Comparison of ENCODE assay signal across 8 mouse cellular contexts in the genomic region with DNA sequence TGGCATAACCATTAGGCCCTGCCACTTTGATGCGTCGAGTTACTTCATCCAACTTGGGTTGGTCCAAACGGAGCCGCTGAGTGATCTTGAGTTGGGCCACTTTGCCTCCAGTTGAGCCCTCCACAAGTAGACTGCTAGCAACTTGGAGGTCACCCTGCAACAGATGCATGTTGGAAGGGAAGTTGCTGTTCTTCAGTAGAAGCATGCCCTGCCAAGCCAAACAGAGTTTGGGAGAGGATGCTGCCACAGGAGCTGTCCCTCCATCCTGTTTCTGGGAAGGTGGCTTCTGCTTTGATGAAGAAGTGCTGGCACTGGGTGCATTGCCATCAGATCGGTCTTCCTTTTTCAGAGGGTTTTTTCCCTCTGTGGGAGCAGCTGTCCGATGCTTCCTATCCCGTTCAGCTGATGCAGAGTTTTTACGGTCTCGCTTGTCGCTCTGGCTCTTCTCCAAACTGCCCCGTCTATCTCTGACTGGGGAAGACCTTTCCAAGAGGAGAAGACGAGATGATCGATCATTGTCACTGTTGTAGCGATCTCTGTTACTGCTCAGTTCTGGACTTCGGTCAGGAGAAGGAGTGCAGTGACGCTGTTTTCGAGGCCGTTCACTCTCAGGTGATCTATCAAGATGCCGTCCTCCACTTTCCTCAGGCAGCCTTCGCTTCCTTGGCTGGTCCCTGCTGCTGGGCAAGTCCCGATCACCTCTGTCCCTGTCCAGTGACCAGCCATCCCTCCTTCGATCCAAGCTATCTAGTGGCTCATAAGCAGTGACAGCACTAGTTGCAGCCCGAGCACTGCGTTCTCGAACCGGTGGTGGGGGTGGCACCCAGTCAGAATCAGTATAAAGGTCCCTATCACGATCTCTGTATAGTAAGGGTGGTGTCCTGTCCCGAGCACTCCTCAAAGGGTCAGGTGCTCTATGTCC. TPM values are rescaled to one million over a fixed set of nuclear protein-coding genes. Genes with fewer than 3 reads are reported as not detected.
DNase-seq lines count a peak whose midpoint lies in the region; ATAC-seq and TF ChIP-seq lines count a peak whose summit lies in the region.

No protein-coding gene starts in this region.

- no peak for TF ChIP-seq CTCF in forebrain, postnatal 0 days (IDR thresholded peaks at IDR 0.05; ENCODE audit: low read depth)
- no peak for TF ChIP-seq CTCF in kidney, adult 2 months (conservative IDR thresholded peaks at IDR 0.05; ENCODE audit: insufficient read depth, insufficient read length, low read depth, low read length)

- H3K9ac ChIP-seq in forebrain, postnatal 0 days: no peak overlapping the region
- no peak overlapping the region for H3K9ac ChIP-seq in midbrain, embryonic 15.5 days

- DNase-seq in layer of hippocampus, adult 11-12 months (ENCODE audit: low spot score): peak; percentile 6
- no peak for DNase-seq in layer of hippocampus, adult 9-10 months (ENCODE audit: low spot score)
- DNase-seq in adrenal gland, postnatal 36 days: peak; percentile 39 to 58
- no peak for DNase-seq in forebrain, postnatal 0 days
- DNase-seq in kidney, adult 2 months: peak; percentile 40
- DNase-seq in right cerebral cortex, adult 18-20 months: no peak

- no peaks in the 10 kb centered on the region for H3K9me3 ChIP-seq in forebrain, postnatal 0 days (ENCODE audit: low read length)
- no peaks in the 10 kb centered on the region for H3K9me3 ChIP-seq in midbrain, embryonic 15.5 days

- no peak overlapping the region for H3K4me3 ChIP-seq in forebrain, postnatal 0 days (ENCODE audit: low read depth, low read length)
- 0 out of 2 replicates have a peak overlapping the region, but pooled peaks have one; percentile 7 for H3K4me3 ChIP-seq in kidney, adult 2 months (ENCODE audit: insufficient read depth, low read depth, low read length)
- peak overlapping the region; percentile 78 for H3K4me3 ChIP-seq in midbrain, embryonic 15.5 days

- H3K4me2 ChIP-seq in forebrain, postnatal 0 days (ENCODE audit: low read depth): peak overlapping the region; percentile 92; the same call in 1 of the 2 replicates
- H3K4me2 ChIP-seq in midbrain, embryonic 15.5 days: peak overlapping the region; percentile 82

- peaks cover 17% of the 10 kb centered on the region for H3K4me1 ChIP-seq in forebrain, postnatal 0 days (ENCODE audit: insufficient read depth)
- peaks cover 13% of the 10 kb centered on the region; the same call in 1 of the 2 replicates for H3K4me1 ChIP-seq in kidney, adult 2 months (ENCODE audit: control insufficient read depth, insufficient read depth, low read length)
- peaks cover 42% of the 10 kb centered on the region for H3K4me1 ChIP-seq in midbrain, embryonic 15.5 days

- H3K36me3 ChIP-seq in forebrain, postnatal 0 days (ENCODE audit: insufficient read depth): peaks cover 14% of the 10 kb centered on the region
- H3K36me3 ChIP-seq in kidney, adult 2 months (ENCODE audit: control insufficient read depth, insufficient read depth, low read length): peaks cover 1% of the 10 kb centered on the region
- 0 out of 2 replicates have a peak, but pooled peaks cover 4% of the 10 kb centered on the region for H3K36me3 ChIP-seq in midbrain, embryonic 15.5 days (replicated peaks)

- H3K27ac ChIP-seq in forebrain, postnatal 0 days (ENCODE audit: low read depth, low read length): no peak overlapping the region
- no peak overlapping the region for H3K27ac ChIP-seq in kidney, adult 2 months (ENCODE audit: insufficient read depth, low read depth, low read length)
- no peak overlapping the region for H3K27ac ChIP-seq in midbrain, embryonic 15.5 days

- H3K27me3 ChIP-seq in forebrain, postnatal 0 days (ENCODE audit: insufficient read depth, low read length): no peaks in the 10 kb centered on the region
- H3K27me3 ChIP-seq in kidney, adult 2 months (replicated peaks; ENCODE audit: control insufficient read depth, insufficient read depth, low read length): no peaks in the 10 kb centered on the region
- H3K27me3 ChIP-seq in midbrain, embryonic 15.5 days (replicated peaks): no peaks in the 10 kb centered on the region

- no peak for TF ChIP-seq POLR2A in kidney, adult 2 months (IDR thresholded peaks at IDR 0.05; ENCODE audit: low read depth, low read length)

- no peak for ATAC-seq in forebrain, postnatal 0 days
- no peak for ATAC-seq in midbrain, embryonic 15.5 days (replicated peaks)
- no peak for ATAC-seq in megakaryocyte-erythroid progenitor cell, adult 5-6 weeks (replicated peaks; ENCODE audit: low FRiP score, low TSS enrichment, poor library complexity, severe bottlenecking)

- 78% methylated on average over 28 of the region's 28 CpGs for WGBS in forebrain, postnatal 0 days
- WGBS in kidney, adult 2 months: 41% methylated on average over 28 of the region's 28 CpGs
- WGBS in midbrain, embryonic 15.5 days: 81% methylated on average over 28 of the region's 28 CpGs

RNA-seq across cellular contexts. Expression of gene Rbm15, which starts 2.7 kb away (rescaled TPM):
- 10 to 100 TPM; 36.5 to 40.8 TPM for total RNA-seq in adrenal gland, postnatal 36 days (2021)
- 17.0 and 22.0 TPM in 2 replicates for total RNA-seq in forebrain, postnatal 0 days (2014; rRNA removed)
- 4.0 and 5.5 TPM in 2 replicates for polyA plus RNA-seq in forebrain, postnatal 0 days (2015; fragmentation: Nextera tagmentation; extraction: Ambion mirVana)
- polyA plus RNA-seq in kidney, adult 2 months (2012; rRNA removed): 6.2 and 6.4 TPM in 2 replicates
- 6.8 TPM in 2 replicates for polyA plus RNA-seq in midbrain, embryonic 15.5 days (2015; fragmentation: Nextera tagmentation; extraction: Ambion mirVana)
- 51.0 and 54.6 TPM in 2 replicates for total RNA-seq in megakaryocyte-erythroid progenitor cell, adult 5-6 weeks (2014; fragmentation: Nextera tagmentation)
- total RNA-seq in megakaryocyte-erythroid progenitor cell, adult 5-6 weeks (2017): 28.4 and 39.9 TPM in 2 replicates

RNA-seq across cellular contexts. Expression of gene Slc16a4, which starts 39.7 kb away (rescaled TPM):
- under 1 TPM; 0.23 to 0.63 TPM for total RNA-seq in adrenal gland, postnatal 36 days (2021)
- total RNA-seq in forebrain, postnatal 0 days (2014; rRNA removed): 1.1 and 2.3 TPM in 2 replicates
- polyA plus RNA-seq in forebrain, postnatal 0 days (2015; fragmentation: Nextera tagmentation; extraction: Ambion mirVana): 2.1 and 2.3 TPM in 2 replicates
- 48.2 and 50.8 TPM in 2 replicates for polyA plus RNA-seq in kidney, adult 2 months (2012; rRNA removed)
- 2.3 and 2.8 TPM in 2 replicates for polyA plus RNA-seq in midbrain, embryonic 15.5 days (2015; fragmentation: Nextera tagmentation; extraction: Ambion mirVana)
- total RNA-seq in megakaryocyte-erythroid progenitor cell, adult 5-6 weeks (2014; fragmentation: Nextera tagmentation): 0.47 TPM in 1 of 2 replicates, not detected in the other
- not detected in 2 replicates for total RNA-seq in megakaryocyte-erythroid progenitor cell, adult 5-6 weeks (2017)

RNA-seq across cellular contexts. Expression of gene Lamtor5, which starts 52.1 kb away (rescaled TPM):
- 10 to 100 TPM; 83.2 to 87.6 TPM for total RNA-seq in adrenal gland, postnatal 36 days (2021)
- total RNA-seq in forebrain, postnatal 0 days (2014; rRNA removed): 76.1 and 77.0 TPM in 2 replicates
- 188 and 228 TPM in 2 replicates for polyA plus RNA-seq in forebrain, postnatal 0 days (2015; fragmentation: Nextera tagmentation; extraction: Ambion mirVana)
- polyA plus RNA-seq in kidney, adult 2 months (2012; rRNA removed): 225 and 280 TPM in 2 replicates
- polyA plus RNA-seq in midbrain, embryonic 15.5 days (2015; fragmentation: Nextera tagmentation; extraction: Ambion mirVana): 177 and 189 TPM in 2 replicates
- total RNA-seq in megakaryocyte-erythroid progenitor cell, adult 5-6 weeks (2014; fragmentation: Nextera tagmentation): 115 and 118 TPM in 2 replicates
- total RNA-seq in megakaryocyte-erythroid progenitor cell, adult 5-6 weeks (2017): 39.0 and 43.0 TPM in 2 replicates

Comparison
In these comparisons a context has a peak if more than half of its experiments do, and no peak if none do; other contexts are left out.
1. DNase-seq: peak in layer of hippocampus, adult 11-12 months (single experiment), adrenal gland, postnatal 36 days (2 of 2) and kidney, adult 2 months (single experiment); none in layer of hippocampus, adult 9-10 months (single experiment), forebrain, postnatal 0 days (single experiment) and right cerebral cortex, adult 18-20 months (single experiment).